Mouse (Mus musculus): ENCODE measurements around the gene Gle1. TPM values are rescaled to one million over a fixed set of nuclear protein-coding genes. Genes with fewer than 3 reads are reported as not detected.
"Not testable (repeated sequence)": the region's sequence is repeated elsewhere in the genome, so short reads cannot be mapped to it uniquely, and the experiment has no call there.

The Gle1 gene
- polyA plus RNA-seq, 1 experiment from 2014 or later, result 31.2 TPM

DNA sequence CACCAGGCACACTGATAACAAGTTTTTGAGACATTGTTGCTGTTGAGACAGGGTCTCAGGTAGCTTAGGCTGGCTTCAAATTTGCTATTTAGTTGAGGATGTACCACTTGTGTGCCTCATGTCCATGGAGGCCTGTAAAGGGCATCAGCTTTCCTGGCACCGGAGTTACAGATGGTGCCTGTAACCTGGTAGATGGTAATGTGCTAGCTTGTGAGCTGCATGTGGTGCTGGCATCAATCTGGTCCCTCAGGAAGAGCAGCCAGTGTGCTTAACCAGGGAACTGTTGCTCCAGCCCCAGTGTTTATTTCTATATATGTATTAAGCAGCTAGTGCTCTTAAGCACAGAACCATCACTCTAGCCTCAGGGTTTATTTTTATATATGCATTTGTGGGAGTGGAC, 39.2 kb upstream of the Gle1 start:
- no peak for TF ChIP-seq CTCF (IDR thresholded peaks at IDR 0.05; ENCODE audit: low read depth)

DNA sequence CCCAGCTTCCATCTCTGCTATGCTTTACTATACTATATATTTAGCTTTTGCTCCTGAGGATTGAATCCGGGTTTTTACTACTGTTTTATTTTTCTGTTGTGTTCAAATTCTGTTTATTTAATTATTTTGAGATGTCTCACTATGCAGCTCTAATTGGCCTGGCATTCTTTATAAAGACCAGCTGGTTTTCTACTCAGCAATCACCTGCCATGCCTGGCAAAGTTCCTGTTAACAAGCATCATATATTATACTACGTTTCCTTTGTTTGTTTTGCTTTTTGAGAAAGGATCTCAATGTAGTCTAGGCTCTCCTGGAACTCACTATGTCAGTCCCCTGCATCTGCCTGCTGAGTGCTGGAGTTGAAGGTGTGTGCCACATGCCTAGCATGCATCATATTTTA, 37.9 kb upstream of the Gle1 start:
- ATAC-seq (replicated peaks; ENCODE audit: low FRiP score, low read depth) (no peak), DNase-seq (ENCODE audit: low spot score) (no peak)
- Histone ChIP-seq H3K4me3 (replicated peaks; ENCODE audit: low read depth, low read length) (no peak overlapping the region), H3K9me3 (replicated peaks; ENCODE audit: low read length) (no peaks in the 10 kb centered on the region), H3K9ac (ENCODE audit: low read depth, low read length) (no peak overlapping the region), H3K36me3 (ENCODE audit: insufficient read depth, low read length) (peaks cover 83% of the 10 kb centered on the region), H3K4me2 (ENCODE audit: low read length) (no peak overlapping the region), H3K27me3 (ENCODE audit: insufficient read depth, low read length) (no peaks in the 10 kb centered on the region), H3K27ac (no peak overlapping the region), H3K4me1 (replicated peaks; ENCODE audit: insufficient read depth, low read length) (no peaks in the 10 kb centered on the region)
- no peak for TF ChIP-seq CTCF (IDR thresholded peaks at IDR 0.05; ENCODE audit: low read depth)
- WGBS, result 76% methylated on average over 2 of the region's 2 CpGs

More for the DNA sequence above, 39.2 kb upstream of the Gle1 start:
- no peak overlapping the region for H3K9ac ChIP-seq (ENCODE audit: low read depth, low read length)
- H3K36me3 ChIP-seq (ENCODE audit: insufficient read depth, low read length), result peaks cover 70% of the 10 kb centered on the region
- H3K9me3 ChIP-seq (replicated peaks; ENCODE audit: low read length), result no peaks in the 10 kb centered on the region
- DNase-seq (ENCODE audit: low spot score) (no peak), ATAC-seq (replicated peaks; ENCODE audit: low FRiP score, low read depth) (no peak)
- H3K4me1 ChIP-seq (replicated peaks; ENCODE audit: insufficient read depth, low read length), result no peaks in the 10 kb centered on the region
- no peak overlapping the region for H3K4me3 ChIP-seq (replicated peaks; ENCODE audit: low read depth, low read length)
- no peaks in the 10 kb centered on the region for H3K27me3 ChIP-seq (ENCODE audit: insufficient read depth, low read length)
- WGBS, result 97% methylated on average over 1 of the region's 1 CpGs
- no peak overlapping the region for H3K4me2 ChIP-seq (ENCODE audit: low read length)
- no peak overlapping the region for H3K27ac ChIP-seq

DNA sequence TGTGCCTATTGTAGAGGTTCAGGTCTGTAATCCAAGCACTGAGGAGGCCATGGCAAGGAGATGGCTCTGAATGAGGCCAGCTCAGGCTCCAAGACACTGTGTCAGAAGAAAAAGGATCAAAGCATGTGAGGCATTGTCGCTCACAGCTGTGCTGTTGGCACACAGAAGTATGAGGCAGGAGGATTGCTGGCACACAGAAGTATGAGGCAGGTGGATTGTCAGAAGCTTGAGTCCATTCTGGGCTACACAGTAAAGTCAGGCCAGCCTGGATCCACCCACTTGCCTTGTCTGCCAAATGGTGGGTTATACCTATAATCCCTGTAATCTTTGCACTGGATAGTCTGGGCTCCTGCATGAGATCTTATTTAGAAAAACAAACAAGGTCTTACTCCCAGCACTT, 37.1 kb upstream of the Gle1 start:
- peaks cover 85% of the 10 kb centered on the region for H3K36me3 ChIP-seq (ENCODE audit: insufficient read depth, low read length)
- no peaks in the 10 kb centered on the region for H3K27me3 ChIP-seq (ENCODE audit: insufficient read depth, low read length)
- H3K4me3 ChIP-seq (replicated peaks; ENCODE audit: low read depth, low read length), result no peak overlapping the region
- no peak for ATAC-seq (replicated peaks; ENCODE audit: low FRiP score, low read depth)
- no peak for TF ChIP-seq CTCF (IDR thresholded peaks at IDR 0.05; ENCODE audit: low read depth)
- WGBS, result 89% methylated on average over 1 of the region's 1 CpGs
- H3K9me3 ChIP-seq (replicated peaks; ENCODE audit: low read length), result no peaks in the 10 kb centered on the region
- no peak for DNase-seq (ENCODE audit: low spot score)
- no peak overlapping the region for H3K4me2 ChIP-seq (ENCODE audit: low read length)
- H3K9ac ChIP-seq (ENCODE audit: low read depth, low read length), result no peak overlapping the region
- no peak overlapping the region for H3K27ac ChIP-seq
- no peaks in the 10 kb centered on the region for H3K4me1 ChIP-seq (replicated peaks; ENCODE audit: insufficient read depth, low read length)

DNA sequence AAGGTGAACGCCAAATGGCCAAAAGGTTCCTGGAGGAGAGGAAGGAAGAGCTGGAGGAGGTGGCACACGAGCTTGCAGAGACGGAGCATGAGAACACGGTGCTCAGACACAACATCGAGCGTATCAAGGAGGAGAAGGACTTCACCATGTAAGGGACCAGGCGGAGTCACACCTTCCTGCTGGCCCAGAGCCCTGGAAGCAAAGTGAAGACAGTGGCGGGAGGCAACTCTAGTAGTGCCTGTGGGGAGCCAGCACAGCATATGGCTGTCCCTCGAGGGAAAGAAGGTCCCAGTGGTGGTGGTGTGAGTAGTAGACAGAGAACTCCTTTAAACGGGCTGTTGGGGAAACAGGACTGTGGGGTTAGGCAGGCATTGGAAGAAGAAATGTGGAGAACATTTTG, 33.0 kb upstream of the Gle1 start:
- DNase-seq (ENCODE audit: low spot score) (no peak), ATAC-seq (replicated peaks; ENCODE audit: low FRiP score, low read depth) (no peak)
- Histone ChIP-seq H3K4me2 (ENCODE audit: low read length) (no peak overlapping the region), H3K27me3 (ENCODE audit: insufficient read depth, low read length) (no peaks in the 10 kb centered on the region), H3K4me3 (replicated peaks; ENCODE audit: low read depth, low read length) (no peak overlapping the region), H3K9ac (ENCODE audit: low read depth, low read length) (no peak overlapping the region), H3K4me1 (replicated peaks; ENCODE audit: insufficient read depth, low read length) (no peaks in the 10 kb centered on the region), H3K36me3 (ENCODE audit: insufficient read depth, low read length) (peaks cover 74% of the 10 kb centered on the region), H3K9me3 (replicated peaks; ENCODE audit: low read length) (no peaks in the 10 kb centered on the region), H3K27ac (no peak overlapping the region)
- TF ChIP-seq CTCF (IDR thresholded peaks at IDR 0.05; ENCODE audit: low read depth), result no peak
- 87% methylated on average over 10 of the region's 10 CpGs for WGBS

DNA sequence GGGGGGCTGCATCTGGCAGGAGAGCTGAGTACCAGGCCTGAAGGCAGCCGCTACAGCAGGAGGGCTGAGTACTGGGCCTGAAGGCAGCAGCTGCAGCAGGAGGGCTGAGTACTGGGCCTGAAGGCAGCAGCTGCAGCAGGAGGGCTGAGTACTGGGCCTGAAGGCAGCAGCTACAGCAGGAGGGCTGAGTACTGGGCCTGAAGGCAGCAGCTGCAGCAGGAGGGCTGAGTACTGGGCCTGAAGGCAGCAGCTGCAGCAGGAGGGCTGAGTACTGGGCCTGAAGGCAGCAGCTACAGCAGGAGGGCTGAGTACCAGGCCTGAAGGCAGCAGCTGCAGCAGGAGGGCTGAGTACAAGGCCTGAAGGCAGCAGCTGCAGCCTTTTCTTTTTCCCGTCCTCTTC, 27.1 kb upstream of the Gle1 start:
- not testable (repeated sequence) for H3K9me3 ChIP-seq (replicated peaks; ENCODE audit: low read length); H3K27ac ChIP-seq; H3K4me3 ChIP-seq (replicated peaks; ENCODE audit: low read depth, low read length); H3K4me2 ChIP-seq (ENCODE audit: low read length); H3K9ac ChIP-seq (ENCODE audit: low read depth, low read length); DNase-seq (ENCODE audit: low spot score); ATAC-seq (replicated peaks; ENCODE audit: low FRiP score, low read depth); H3K4me1 ChIP-seq (replicated peaks; ENCODE audit: insufficient read depth, low read length); H3K27me3 ChIP-seq (ENCODE audit: insufficient read depth, low read length)
- peaks cover 49% of the 10 kb centered on the region for H3K36me3 ChIP-seq (ENCODE audit: insufficient read depth, low read length)
- 87% methylated on average over 2 of the region's 2 CpGs for WGBS

DNA sequence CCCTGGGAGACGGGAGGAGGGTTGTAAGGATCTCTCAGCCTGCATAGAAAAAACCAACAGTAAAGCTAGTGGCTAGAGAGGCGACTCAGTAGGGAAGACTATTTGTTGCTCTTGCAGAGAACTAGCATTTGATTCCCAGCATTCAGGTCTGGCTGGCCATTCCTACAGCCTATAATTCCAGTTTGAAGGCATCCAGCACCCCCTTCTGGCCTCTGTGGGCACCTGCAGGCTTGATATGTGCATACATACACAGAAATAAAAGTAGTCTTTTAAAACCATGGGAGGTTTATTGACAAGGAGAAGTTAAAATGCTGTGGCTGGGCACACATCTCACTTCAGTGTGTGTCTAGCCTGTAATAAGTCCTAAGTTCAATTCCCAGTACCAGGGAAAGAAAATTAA, 25.2 kb upstream of the Gle1 start:
- H3K4me2 ChIP-seq (ENCODE audit: low read length), result no peak overlapping the region
- no peak for ATAC-seq (replicated peaks; ENCODE audit: low FRiP score, low read depth)
- H3K27me3 ChIP-seq (ENCODE audit: insufficient read depth, low read length), result no peaks in the 10 kb centered on the region
- peak; percentile 47; the same call in 1 of the 2 replicates for TF ChIP-seq CTCF (IDR thresholded peaks at IDR 0.05; ENCODE audit: low read depth)
- H3K4me1 ChIP-seq (replicated peaks; ENCODE audit: insufficient read depth, low read length), result no peaks in the 10 kb centered on the region
- WGBS, result 91% methylated on average over 2 of the region's 2 CpGs
- peaks cover 58% of the 10 kb centered on the region for H3K36me3 ChIP-seq (ENCODE audit: insufficient read depth, low read length)
- no peak overlapping the region for H3K4me3 ChIP-seq (replicated peaks; ENCODE audit: low read depth, low read length)
- H3K27ac ChIP-seq, result no peak overlapping the region
- DNase-seq (ENCODE audit: low spot score), result peak; percentile 13
- H3K9ac ChIP-seq (ENCODE audit: low read depth, low read length), result no peak overlapping the region
- no peaks in the 10 kb centered on the region for H3K9me3 ChIP-seq (replicated peaks; ENCODE audit: low read length)

DNA sequence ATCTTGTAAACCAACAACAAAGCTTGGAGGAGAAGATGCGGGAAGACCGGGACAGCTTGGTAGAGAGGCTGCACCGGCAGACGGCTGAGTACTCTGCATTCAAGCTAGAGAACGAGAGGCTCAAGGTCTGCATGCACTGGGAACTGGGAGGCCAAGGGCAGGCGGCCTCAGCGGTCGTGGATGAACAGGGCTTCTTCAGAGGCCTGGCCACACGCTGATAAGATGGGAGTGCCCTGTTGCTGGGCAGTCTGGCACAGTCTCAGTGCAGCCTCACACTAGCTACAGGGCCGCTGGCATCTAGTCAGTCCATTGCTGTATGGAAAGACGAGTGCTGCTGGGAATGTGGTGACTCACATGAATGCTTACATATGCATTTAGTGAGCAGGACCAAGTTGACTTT, 17.6 kb upstream of the Gle1 start:
- no peaks in the 10 kb centered on the region for H3K9me3 ChIP-seq (replicated peaks; ENCODE audit: low read length)
- no peak for ATAC-seq (replicated peaks; ENCODE audit: low FRiP score, low read depth)
- WGBS, result 92% methylated on average over 11 of the region's 11 CpGs

More for the DNA sequence above, 17.6 kb upstream of the Gle1 start:
- Histone ChIP-seq H3K4me3 (replicated peaks; ENCODE audit: low read depth, low read length) (no peak overlapping the region), H3K36me3 (ENCODE audit: insufficient read depth, low read length) (peaks cover 69% of the 10 kb centered on the region), H3K27ac (no peak overlapping the region), H3K27me3 (ENCODE audit: insufficient read depth, low read length) (no peaks in the 10 kb centered on the region), H3K4me2 (ENCODE audit: low read length) (no peak overlapping the region), H3K4me1 (replicated peaks; ENCODE audit: insufficient read depth, low read length) (no peaks in the 10 kb centered on the region), H3K9ac (ENCODE audit: low read depth, low read length) (no peak overlapping the region)
- no peak for TF ChIP-seq CTCF (IDR thresholded peaks at IDR 0.05; ENCODE audit: low read depth)
- DNase-seq (ENCODE audit: low spot score), result no peak
